Mouse (Mus musculus): ENCODE measurements around the gene Ccdc182. TPM values are rescaled to one million over a fixed set of nuclear protein-coding genes. Genes with fewer than 3 reads are reported as not detected.
A peak's percentile ranks its signal among the peaks of the same experiment; 100 is the strongest.

The Ccdc182 gene
- total RNA-seq, 2 experiments from 2014 or later, result not detected

DNA sequence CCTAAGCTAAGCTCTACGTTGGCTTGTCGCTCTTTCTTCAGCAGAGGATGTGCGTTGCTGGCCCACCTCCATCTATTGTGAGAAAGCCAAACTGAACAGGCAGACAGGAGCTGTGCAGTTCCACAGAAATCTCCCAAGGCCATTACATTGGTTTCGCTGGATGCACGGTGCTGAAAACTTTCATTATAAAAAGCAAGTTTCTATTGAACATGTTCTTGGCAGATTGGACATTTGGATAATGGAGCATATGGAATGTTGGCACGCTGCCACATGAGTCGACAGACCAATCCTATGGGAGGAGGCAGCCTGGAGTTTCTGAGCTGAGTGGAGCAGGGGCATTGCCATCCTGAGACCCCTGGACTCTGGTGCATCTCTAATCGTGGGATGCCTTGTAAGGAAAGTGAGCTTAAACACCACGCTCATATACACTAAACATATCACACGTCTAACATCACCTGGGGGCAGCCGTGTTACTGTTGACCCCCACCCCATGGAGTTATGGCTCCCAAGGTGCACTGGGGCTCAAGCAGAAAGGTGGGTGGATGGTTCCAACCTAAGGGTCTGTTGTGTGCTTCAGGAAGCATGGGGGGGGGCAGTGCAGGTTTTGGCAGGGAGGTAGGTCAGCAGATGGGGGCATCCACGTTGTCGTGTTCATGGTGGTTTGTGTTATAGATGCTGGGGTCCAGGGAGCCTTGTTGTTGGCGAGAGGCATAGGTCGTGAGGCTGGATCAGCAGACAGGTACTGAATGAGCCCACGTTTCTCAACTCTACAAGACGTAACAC lies 35.1 kb downstream of the Ccdc182 start:
- peak; percentile 31 for DNase-seq

GRCm38 (mm10) chr11:88330799-88331198 lies 36.9 kb downstream of the Ccdc182 start:
- DNase-seq, result peak; percentile 78

DNA sequence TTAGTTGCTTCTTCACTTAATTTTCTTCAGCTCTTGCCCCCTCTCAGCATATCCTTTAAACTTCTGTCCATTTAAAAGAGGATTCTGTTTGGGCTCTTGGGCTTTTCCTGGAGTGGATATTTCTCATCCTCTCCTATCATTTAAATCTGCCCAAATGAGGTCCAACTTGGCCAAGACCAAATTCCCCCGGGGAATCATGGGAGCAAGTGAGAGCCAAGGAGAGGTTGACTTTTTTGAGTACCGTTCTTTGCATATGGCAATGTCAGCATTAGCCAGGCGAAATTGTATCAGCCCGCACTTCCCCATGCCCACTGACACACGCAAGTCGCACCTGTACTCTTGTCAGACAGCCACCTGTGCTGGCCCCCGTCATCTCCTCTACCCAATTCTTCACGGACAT lies 37.9 kb downstream of the Ccdc182 start:
- DNase-seq, result no peak

GRCm38 (mm10) chr11:88332309-88332934 lies 38.6 kb downstream of the Ccdc182 start:
- DNase-seq, result no peak

GRCm38 (mm10) chr11:88334893-88335292 lies 41.0 kb downstream of the Ccdc182 start:
- DNase-seq, result no peak

DNA sequence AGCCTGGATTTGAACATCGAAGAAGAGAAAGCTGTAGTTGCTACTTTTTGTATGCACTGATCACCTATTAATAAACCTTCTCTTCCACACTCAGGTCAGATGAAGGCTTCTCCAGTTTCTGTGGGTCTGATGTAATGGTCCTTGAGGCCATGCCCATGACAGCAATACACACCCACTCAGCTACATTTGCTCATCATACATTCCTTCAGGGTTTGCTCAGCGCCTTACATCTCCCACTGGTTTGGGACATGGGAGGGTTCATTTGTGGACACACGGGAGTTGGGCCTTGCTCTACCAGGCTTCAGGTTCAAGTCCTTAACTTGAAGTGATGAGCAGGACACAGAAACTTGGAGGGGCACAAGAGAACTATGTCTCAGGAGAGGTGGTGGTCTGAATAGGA lies 44.1 kb downstream of the Ccdc182 start:
- no peak for DNase-seq

Other genes starting within 250 kb of the Ccdc182 start
- gene Srsf1, start 246.7 kb upstream of the Ccdc182 start, total RNA-seq (2021), result 100 to 1,000 TPM; 207 to 224 TPM
- gene Vezf1, start 225.8 kb upstream of the Ccdc182 start, total RNA-seq (2021), result 10 to 100 TPM; 36.7 to 41.3 TPM
- gene Cuedc1, start 196.0 kb upstream of the Ccdc182 start, total RNA-seq (2021), result 10 to 100 TPM; 39.5 to 40.0 TPM
- 100 to 1,000 TPM; 204 to 207 TPM for gene Mrps23, start 89.7 kb upstream of the Ccdc182 start, total RNA-seq (2021)